Mouse (Mus musculus): ENCODE data around the gene Smcr8.
"Not testable (repeated sequence)": the region's sequence is repeated elsewhere in the genome, so short reads cannot be mapped to it uniquely, and the experiment has no call there.

DNA sequence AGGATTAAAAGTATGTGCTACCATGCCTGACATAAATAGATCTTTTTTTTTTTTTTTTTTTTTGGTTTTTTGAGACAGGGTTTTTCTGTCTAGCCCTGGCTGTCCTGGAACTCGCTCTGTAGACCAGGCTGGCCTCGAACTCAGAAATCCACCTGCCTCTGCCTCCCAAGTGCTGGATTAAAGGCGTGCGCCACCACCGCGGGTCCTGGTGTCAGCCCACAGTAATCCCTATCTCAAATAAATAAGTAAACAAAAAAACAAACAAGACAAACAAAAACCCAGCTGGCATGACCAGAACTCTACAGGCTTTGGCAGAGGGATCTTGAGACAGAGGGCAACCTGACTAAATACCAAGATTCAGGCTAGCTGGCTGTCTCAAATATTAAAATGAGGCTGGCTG lies 34.3 kb downstream of the Smcr8 start, which contains the start of gene Shmt1:
- not testable (repeated sequence) for TF ChIP-seq CTCF (IDR thresholded peaks at IDR 0.05); POLR2A (IDR thresholded peaks at IDR 0.05; ENCODE audit: insufficient read depth, low read depth, low read length)
